Mouse (Mus musculus) hindbrain, embryonic 12.5 days (tissue): ENCODE measurements at regions not wholly inside any gene's neighbourhood (a gene's known extent, or its start where the extent isn't known, plus 50 kb on each side); places are given as distances from the start of the nearest gene placed in this dataset.

Experiments used
- ATAC-seq: fragments of 200-750 bp; cut with Nextera tagmentation; 2 replicates; pipeline ENCODE4 v1.8.0; 2017; ENCODE audit warnings: moderate TSS enrichment; ENCODE audit not compliant: low FRiP score
- H3K27ac ChIP-seq: fragments of 300-500 bp; sonication (generic); 2 replicates; pipeline ENCODE4 v1.5.1; 2016; ENCODE audit warnings: mild to moderate bottlenecking
- H3K27me3 ChIP-seq: fragments of 300-500 bp; sonication (generic); 2 replicates; pipeline ENCODE4 v1.6.1; 2016; ENCODE audit warnings: mild to moderate bottlenecking
- H3K36me3 ChIP-seq: fragments of 300-500 bp; sonication (generic); 2 replicates; pipeline ENCODE4 v1.6.1; 2016; ENCODE audit warnings: mild to moderate bottlenecking
- H3K4me1 ChIP-seq: fragments of 300-500 bp; sonication (generic); 2 replicates; pipeline ENCODE4 v1.6.1; 2016
- H3K4me2 ChIP-seq: fragments of 300-500 bp; sonication (generic); replicated peaks from 2 replicates; pipeline ENCODE4 v1.6.1; 2016; ENCODE audit warnings: mild to moderate bottlenecking
- H3K4me3 ChIP-seq: fragments of 300-500 bp; sonication (generic); 2 replicates; pipeline ENCODE4 v1.5.1; 2016; ENCODE audit warnings: mild to moderate bottlenecking
- H3K9ac ChIP-seq: fragments of 300-500 bp; sonication (generic); 2 replicates; pipeline ENCODE4 v1.6.1; 2016; ENCODE audit warnings: mild to moderate bottlenecking, moderate library complexity
- H3K9me3 ChIP-seq: fragments of 300-500 bp; sonication (generic); replicated peaks from 2 replicates; pipeline ENCODE4 v1.6.1; 2016; ENCODE audit warnings: mild to moderate bottlenecking
- WGBS: fragments of 180-500 bp; shearing (Covaris S2); methylation state at CpG from one replicate; pipeline ENCODE4 v1.1.7; 2016; 5-methylcytosine and 5-hydroxymethylcytosine counted together

DNA sequence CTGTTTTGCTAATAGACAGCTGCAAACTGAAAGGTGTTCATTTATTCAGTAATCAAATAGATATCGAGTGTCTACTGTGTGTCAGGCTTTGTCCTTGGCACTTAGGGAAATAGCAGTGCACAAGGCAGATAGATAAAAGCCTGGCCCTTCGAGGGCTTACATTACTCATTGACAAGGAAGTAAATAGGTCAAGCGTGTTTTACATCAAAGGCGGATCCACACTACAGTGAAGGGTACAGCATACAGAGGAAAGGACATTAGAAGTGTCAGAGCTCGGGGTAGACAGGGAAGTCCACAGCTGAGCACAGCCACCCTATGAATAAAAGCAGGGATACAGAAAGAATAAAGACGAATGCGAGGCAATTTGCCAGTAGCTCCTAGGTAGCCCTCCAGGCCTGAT lies 251.6 kb upstream of the Zfp703 start:
- H3K27me3 ChIP-seq, result no peaks in the 10 kb centered on the region
- ATAC-seq, result no peak

DNA sequence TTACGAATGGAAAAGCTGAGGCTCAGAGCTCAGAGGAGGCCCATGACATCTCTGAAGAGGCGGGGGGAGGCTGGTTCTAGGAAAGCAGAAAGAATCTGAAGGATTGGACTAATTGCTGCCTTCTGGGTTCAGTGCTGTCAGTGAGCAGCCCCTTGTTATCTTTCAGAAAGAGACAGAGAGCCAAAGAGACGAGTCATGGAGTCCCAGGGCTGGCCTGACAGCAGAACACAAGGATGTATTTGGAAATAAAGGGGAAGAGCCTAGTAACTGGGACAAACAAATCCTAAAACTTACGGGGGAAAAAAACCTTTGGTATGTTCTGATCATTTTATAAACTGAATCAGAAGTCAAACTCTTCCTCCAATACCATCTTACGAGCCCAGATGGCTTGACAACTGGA lies 247.8 kb upstream of the Zfp703 start:
- H3K27me3 ChIP-seq, result no peaks in the 10 kb centered on the region
- no peak overlapping the region for H3K4me2 ChIP-seq
- no peak overlapping the region for H3K27ac ChIP-seq
- H3K4me3 ChIP-seq, result no peak overlapping the region
- no peaks in the 10 kb centered on the region for H3K4me1 ChIP-seq
- no peak for ATAC-seq
- no peaks in the 10 kb centered on the region for H3K9me3 ChIP-seq
- no peak overlapping the region for H3K9ac ChIP-seq
- WGBS, result 78% methylated on average over 5 of the region's 5 CpGs
- no peaks in the 10 kb centered on the region for H3K36me3 ChIP-seq

More for the DNA sequence above, 251.6 kb upstream of the Zfp703 start:
- H3K36me3 ChIP-seq, result no peaks in the 10 kb centered on the region
- H3K4me2 ChIP-seq, result no peak overlapping the region
- H3K4me1 ChIP-seq, result no peaks in the 10 kb centered on the region
- no peak overlapping the region for H3K4me3 ChIP-seq
- H3K27ac ChIP-seq, result no peak overlapping the region
- 72% methylated on average over 7 of the region's 7 CpGs for WGBS
- H3K9me3 ChIP-seq, result no peaks in the 10 kb centered on the region
- no peak overlapping the region for H3K9ac ChIP-seq

- no peaks in the 10 kb centered on the region for H3K4me1 ChIP-seq
- H3K9ac ChIP-seq, result no peak overlapping the region
- H3K4me2 ChIP-seq, result no peak overlapping the region
- WGBS, result 89% methylated on average over 2 of the region's 2 CpGs
- no peaks in the 10 kb centered on the region for H3K9me3 ChIP-seq
- no peaks in the 10 kb centered on the region for H3K27me3 ChIP-seq
- H3K27ac ChIP-seq, result no peak overlapping the region
- no peaks in the 10 kb centered on the region for H3K36me3 ChIP-seq
- no peak overlapping the region for H3K4me3 ChIP-seq
- no peak for ATAC-seq
These were observed 246.0 kb upstream of the Zfp703 start for GRCm38 (mm10) chr8:26731111-26731510.

- Histone ChIP-seq H3K36me3 (no peaks in the 10 kb centered on the region), H3K27me3 (no peaks in the 10 kb centered on the region)
- ATAC-seq, result no peak
These were observed 232.7 kb upstream of the Zfp703 start for GRCm38 (mm10) chr8:26744424-26744823.

GRCm38 (mm10) chr8:26746811-26747210 lies 230.3 kb upstream of the Zfp703 start:
- H3K27me3 ChIP-seq, result no peaks in the 10 kb centered on the region
- no peaks in the 10 kb centered on the region for H3K36me3 ChIP-seq
- H3K9ac ChIP-seq, result no peak overlapping the region
- 0 out of 2 replicates have a peak overlapping the region, but pooled peaks have one; percentile 68 for H3K27ac ChIP-seq
- H3K4me2 ChIP-seq, result no peak overlapping the region
- no peaks in the 10 kb centered on the region for H3K9me3 ChIP-seq
- peak; percentile 18; the same call in 1 of the 2 replicates for ATAC-seq
- H3K4me1 ChIP-seq, result peaks cover 14% of the 10 kb centered on the region
- no peak overlapping the region for H3K4me3 ChIP-seq
- 78% methylated on average over 3 of the region's 3 CpGs for WGBS

More at GRCm38 (mm10) chr8:26744424-26744823, 232.7 kb upstream of the Zfp703 start:
- 57% methylated on average over 3 of the region's 3 CpGs for WGBS
- peaks cover 14% of the 10 kb centered on the region for H3K4me1 ChIP-seq
- no peak overlapping the region for H3K9ac ChIP-seq
- no peak overlapping the region for H3K4me2 ChIP-seq
- H3K4me3 ChIP-seq, result no peak overlapping the region
- no peaks in the 10 kb centered on the region for H3K9me3 ChIP-seq
- no peak overlapping the region for H3K27ac ChIP-seq

DNA sequence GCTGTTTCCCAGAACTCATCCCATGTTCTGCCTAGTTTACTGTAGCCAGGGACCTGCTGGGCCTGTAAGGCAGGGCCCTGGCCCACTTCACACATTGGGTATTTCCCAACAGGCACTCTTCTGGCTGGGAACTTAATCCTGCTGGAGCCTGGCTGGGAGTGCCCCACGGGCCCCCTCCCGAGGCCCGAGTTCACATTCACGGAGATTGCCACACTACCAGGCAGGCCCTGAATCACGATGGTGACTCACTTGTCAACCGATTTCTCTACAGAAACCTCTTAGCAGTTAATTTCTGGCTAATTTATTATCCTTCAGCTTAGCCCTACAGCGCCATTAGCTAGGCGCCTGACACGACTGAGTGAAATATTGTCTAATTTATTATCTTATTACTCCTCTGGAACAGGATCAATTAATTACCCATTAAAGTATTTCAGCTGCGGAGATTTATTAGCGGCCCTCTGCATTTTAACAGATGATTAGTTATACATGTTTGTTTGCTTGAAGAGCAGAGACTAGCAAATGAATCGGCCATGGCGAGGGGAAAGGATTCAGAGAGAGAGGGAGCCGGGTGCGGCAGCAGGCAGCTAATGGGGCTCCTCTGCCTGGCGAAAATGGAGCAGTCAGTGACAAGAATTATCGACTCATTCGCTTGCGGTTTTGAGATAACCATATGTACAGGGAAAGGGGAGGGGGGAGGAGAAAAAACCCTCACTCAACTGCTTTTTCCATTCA lies 229.7 kb upstream of the Zfp703 start:
- Histone ChIP-seq H3K36me3 (no peaks in the 10 kb centered on the region), H3K27me3 (no peaks in the 10 kb centered on the region), H3K9me3 (no peaks in the 10 kb centered on the region), H3K4me1 (peaks cover 14% of the 10 kb centered on the region), H3K27ac (peak overlapping the region; percentile 68), H3K4me2 (no peak overlapping the region), H3K9ac (no peak overlapping the region), H3K4me3 (no peak overlapping the region)
- peak; percentile 70 for ATAC-seq
- WGBS, result 55% methylated on average over 19 of the region's 19 CpGs

- H3K4me2 ChIP-seq, result no peak overlapping the region
- no peaks in the 10 kb centered on the region for H3K27me3 ChIP-seq
- no peaks in the 10 kb centered on the region for H3K9me3 ChIP-seq
- H3K27ac ChIP-seq, result peak overlapping the region; percentile 68
- H3K36me3 ChIP-seq, result no peaks in the 10 kb centered on the region
- H3K9ac ChIP-seq, result no peak overlapping the region
- H3K4me3 ChIP-seq, result no peak overlapping the region
- H3K4me1 ChIP-seq, result peaks cover 14% of the 10 kb centered on the region
- WGBS, result 48% methylated on average over 13 of the region's 14 CpGs
- ATAC-seq, result peak; percentile 67
These were observed 228.8 kb upstream of the Zfp703 start for GRCm38 (mm10) chr8:26748161-26748971.

DNA sequence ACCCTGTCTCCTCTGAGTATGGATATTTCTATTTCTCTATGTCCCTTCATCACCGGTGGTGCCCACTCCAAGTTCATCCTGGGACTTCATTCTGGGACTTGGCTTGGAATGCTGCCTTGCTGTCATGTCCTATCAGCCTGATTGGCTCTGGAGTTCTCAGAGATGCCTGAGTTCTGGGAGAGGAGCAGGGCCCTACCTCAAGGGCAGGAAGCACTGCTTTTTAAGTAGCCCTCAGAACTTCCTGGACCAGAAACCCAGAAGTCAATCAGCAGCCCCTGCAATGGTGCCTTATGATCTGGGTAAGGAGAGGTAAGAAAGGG lies 228.2 kb upstream of the Zfp703 start:
- Histone ChIP-seq H3K9ac (no peak overlapping the region), H3K4me1 (peaks cover 14% of the 10 kb centered on the region), H3K4me3 (no peak overlapping the region), H3K36me3 (no peaks in the 10 kb centered on the region), H3K27ac (no peak overlapping the region), H3K9me3 (0 out of 2 replicates have a peak, but pooled peaks cover 2% of the 10 kb centered on the region), H3K27me3 (no peaks in the 10 kb centered on the region), H3K4me2 (no peak overlapping the region)
- no peak for ATAC-seq
- 94% methylated on average over 1 of the region's 1 CpGs for WGBS

GRCm38 (mm10) chr8:26750120-26750519 lies 227.0 kb upstream of the Zfp703 start:
- Histone ChIP-seq H3K27me3 (no peaks in the 10 kb centered on the region), H3K4me2 (no peak overlapping the region), H3K4me3 (no peak overlapping the region), H3K9ac (no peak overlapping the region), H3K27ac (no peak overlapping the region), H3K9me3 (0 out of 2 replicates have a peak, but pooled peaks cover 2% of the 10 kb centered on the region), H3K36me3 (no peaks in the 10 kb centered on the region), H3K4me1 (peaks cover 14% of the 10 kb centered on the region)
- WGBS, result 100% methylated on average over 1 of the region's 1 CpGs
- ATAC-seq, result no peak

GRCm38 (mm10) chr8:26751651-26752050 lies 225.5 kb upstream of the Zfp703 start:
- no peak overlapping the region for H3K9ac ChIP-seq
- no peak overlapping the region for H3K4me2 ChIP-seq
- H3K4me1 ChIP-seq, result peaks cover 12% of the 10 kb centered on the region
- no peak for ATAC-seq
- no peak overlapping the region for H3K4me3 ChIP-seq
- 90% methylated on average over 5 of the region's 5 CpGs for WGBS
- H3K27ac ChIP-seq, result no peak overlapping the region
- H3K27me3 ChIP-seq, result no peaks in the 10 kb centered on the region
- no peaks in the 10 kb centered on the region for H3K36me3 ChIP-seq
- 0 out of 2 replicates have a peak, but pooled peaks cover 2% of the 10 kb centered on the region for H3K9me3 ChIP-seq

- H3K4me2 ChIP-seq, result no peak overlapping the region
- 0 out of 2 replicates have a peak, but pooled peaks cover 4% of the 10 kb centered on the region for H3K9me3 ChIP-seq
- H3K36me3 ChIP-seq, result no peaks in the 10 kb centered on the region
- WGBS, result 64% methylated on average over 2 of the region's 2 CpGs
- no peak for ATAC-seq
- H3K27ac ChIP-seq, result no peak overlapping the region
- H3K4me3 ChIP-seq, result no peak overlapping the region
- no peaks in the 10 kb centered on the region for H3K4me1 ChIP-seq
- no peak overlapping the region for H3K9ac ChIP-seq
- H3K27me3 ChIP-seq, result no peaks in the 10 kb centered on the region
These were observed 220.7 kb upstream of the Zfp703 start for GRCm38 (mm10) chr8:26756452-26756851.

GRCm38 (mm10) chr8:26760726-26761125 lies 216.4 kb upstream of the Zfp703 start:
- no peak overlapping the region for H3K4me3 ChIP-seq
- 91% methylated on average over 1 of the region's 1 CpGs for WGBS
- H3K27ac ChIP-seq, result no peak overlapping the region
- no peaks in the 10 kb centered on the region for H3K4me1 ChIP-seq
- H3K9me3 ChIP-seq, result 0 out of 2 replicates have a peak, but pooled peaks cover 6% of the 10 kb centered on the region
- no peak overlapping the region for H3K4me2 ChIP-seq
- H3K27me3 ChIP-seq, result no peaks in the 10 kb centered on the region
- ATAC-seq, result no peak
- H3K36me3 ChIP-seq, result no peaks in the 10 kb centered on the region
- no peak overlapping the region for H3K9ac ChIP-seq
